Mouse (Mus musculus): Measurements from ENCODE around the gene H2al1h. TPM values are rescaled to one million over a fixed set of nuclear protein-coding genes. Genes with fewer than 3 reads are reported as not detected.
"Not testable (repeated sequence)": the region's sequence is repeated elsewhere in the genome, so short reads cannot be mapped to it uniquely, and the experiment has no call there.

Gene H2al1h
- not detected in 2 replicates for polyA plus RNA-seq (2016; fragmentation: Nextera tagmentation; extraction: Ambion mirVana)

- no CpG with 5 or more reads among the region's 6 CpGs for WGBS
- not testable (repeated sequence) for H3K36me3 ChIP-seq; H3K9me3 ChIP-seq; H3K4me1 ChIP-seq; H3K9ac ChIP-seq (replicated peaks); ATAC-seq (ENCODE audit: low FRiP score, low read depth); H3K27ac ChIP-seq (replicated peaks); H3K4me3 ChIP-seq; H3K27me3 ChIP-seq; H3K4me2 ChIP-seq (replicated peaks)
Measured at GRCm38 (mm10) chrX:11321192-11321591, at the start of gene H2al1h. Gene H2al1h, plus strand, starts transcription at chrX:11321492.

DNA sequence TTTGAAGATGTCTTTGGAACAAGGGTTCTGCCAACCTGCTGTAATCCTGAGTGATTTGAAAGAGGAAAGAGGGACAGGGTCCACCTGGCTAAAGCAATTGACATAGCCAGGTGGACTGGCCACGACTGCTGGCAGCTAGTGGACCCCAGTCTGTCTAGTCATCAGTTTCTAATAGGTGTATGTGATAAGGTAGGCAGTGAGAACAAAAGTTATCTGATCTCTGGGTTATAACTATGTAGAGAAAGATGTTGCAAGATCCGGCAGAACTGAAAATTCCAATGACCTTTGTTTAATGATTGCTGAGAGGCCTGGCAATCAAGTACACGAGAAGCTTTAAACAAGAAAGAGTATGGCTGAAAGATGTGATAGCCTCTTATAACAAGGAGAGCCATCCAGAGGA, 48.1 kb upstream of the H2al1h start:
- Histone ChIP-seq H3K27me3 (no peaks in the 10 kb centered on the region), H3K4me1 (no peaks in the 10 kb centered on the region), H3K9ac (replicated peaks) (no peak overlapping the region), H3K27ac (replicated peaks) (no peak overlapping the region), H3K4me3 (no peak overlapping the region), H3K4me2 (replicated peaks) (no peak overlapping the region), H3K9me3 (no peaks in the 10 kb centered on the region), H3K36me3 (no peaks in the 10 kb centered on the region)
- ATAC-seq (ENCODE audit: low FRiP score, low read depth), result no peak
- WGBS, result 86% methylated on average over 3 of the region's 3 CpGs

DNA sequence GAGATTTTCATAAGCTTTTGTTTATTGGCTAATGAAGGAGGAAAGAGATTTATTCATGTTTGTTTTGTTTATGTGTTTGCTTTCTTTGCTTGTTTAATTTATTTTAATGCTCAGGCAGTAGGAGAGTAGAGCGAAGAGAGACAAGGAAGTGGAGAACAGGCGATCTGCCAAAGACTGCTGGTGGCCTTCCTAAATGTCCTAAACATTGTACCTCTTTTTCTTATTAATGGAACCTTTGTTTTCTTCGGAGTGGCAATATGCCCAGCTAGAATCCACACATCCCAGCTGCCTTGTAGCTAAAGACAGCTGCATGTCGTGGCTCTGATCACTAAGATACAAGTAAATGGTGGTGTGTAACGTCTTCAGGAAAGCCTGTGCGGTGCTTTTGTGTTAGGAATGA, 44.2 kb upstream of the H2al1h start:
- Histone ChIP-seq H3K36me3 (no peaks in the 10 kb centered on the region), H3K9me3 (no peaks in the 10 kb centered on the region), H3K4me1 (no peaks in the 10 kb centered on the region), H3K9ac (replicated peaks) (no peak overlapping the region), H3K27me3 (no peaks in the 10 kb centered on the region), H3K27ac (replicated peaks) (no peak overlapping the region), H3K4me2 (replicated peaks) (no peak overlapping the region), H3K4me3 (no peak overlapping the region)
- ATAC-seq (ENCODE audit: low FRiP score, low read depth), result no peak
- 82% methylated on average over 6 of the region's 6 CpGs for WGBS

- Histone ChIP-seq H3K4me3 (no peak overlapping the region), H3K27me3 (no peaks in the 10 kb centered on the region), H3K4me2 (replicated peaks) (no peak overlapping the region), H3K4me1 (no peaks in the 10 kb centered on the region), H3K27ac (replicated peaks) (no peak overlapping the region), H3K9me3 (no peaks in the 10 kb centered on the region), H3K36me3 (no peaks in the 10 kb centered on the region), H3K9ac (replicated peaks) (no peak overlapping the region)
- 77% methylated on average over 2 of the region's 2 CpGs for WGBS
- ATAC-seq (ENCODE audit: low FRiP score, low read depth), result no peak
Measured at GRCm38 (mm10) chrX:11280741-11281140, 40.6 kb upstream of the H2al1h start.

DNA sequence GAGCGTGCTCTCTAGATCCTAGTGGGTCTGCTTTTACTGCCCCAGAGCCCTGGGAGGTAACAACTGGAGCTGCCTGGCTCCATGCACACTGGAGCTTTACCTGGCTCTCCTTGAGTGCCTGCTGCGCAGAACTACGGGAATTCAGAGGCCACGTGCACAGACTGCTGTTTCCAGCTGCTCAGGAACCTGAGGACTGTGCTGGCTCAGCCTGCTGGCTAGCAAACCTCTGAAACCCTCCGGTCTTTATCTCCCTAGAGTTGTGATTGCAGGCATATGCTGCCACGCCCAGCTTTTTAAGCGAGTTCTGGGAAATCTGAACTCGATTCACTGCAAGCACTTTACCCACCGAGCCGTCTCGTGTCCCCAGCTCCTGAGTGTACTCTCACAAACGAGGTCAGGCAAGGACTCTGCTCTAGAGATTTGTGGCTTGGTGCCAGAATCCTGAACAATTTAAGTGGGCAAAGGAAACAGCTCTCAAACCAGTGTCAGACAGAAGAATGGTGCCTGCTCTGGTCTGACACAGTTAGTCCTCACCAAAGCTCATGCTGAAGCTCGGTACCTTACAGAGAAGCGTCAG, 32.9 kb upstream of the H2al1h start:
- Histone ChIP-seq H3K36me3 (no peaks in the 10 kb centered on the region), H3K4me1 (no peaks in the 10 kb centered on the region), H3K27ac (replicated peaks) (no peak overlapping the region), H3K4me3 (no peak overlapping the region), H3K27me3 (peaks cover 16% of the 10 kb centered on the region; the same call in 1 of the 2 replicates), H3K9me3 (no peaks in the 10 kb centered on the region), H3K9ac (replicated peaks) (no peak overlapping the region), H3K4me2 (replicated peaks) (no peak overlapping the region)
- ATAC-seq (ENCODE audit: low FRiP score, low read depth), result no peak
- 82% methylated on average over 14 of the region's 14 CpGs for WGBS

DNA sequence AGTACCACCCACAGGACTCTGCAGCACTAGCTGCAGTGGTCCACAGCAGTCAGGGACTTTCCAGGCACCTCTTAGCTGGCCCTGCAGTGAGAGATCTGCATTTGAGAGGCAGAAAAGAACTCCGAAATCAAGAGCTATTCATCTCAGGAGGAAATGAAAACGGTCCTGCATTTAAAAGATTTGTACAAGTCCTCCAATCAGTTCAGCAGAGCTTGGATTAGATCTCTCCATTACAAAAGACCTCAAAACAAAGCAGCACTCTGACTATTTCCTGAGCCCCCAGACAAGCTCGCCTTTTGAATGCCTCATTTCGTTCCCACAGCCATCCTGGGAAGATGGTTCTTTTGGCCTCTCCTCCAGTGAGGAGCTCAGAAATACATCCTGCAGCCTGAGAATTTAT, 32.0 kb upstream of the H2al1h start:
- no peaks in the 10 kb centered on the region for H3K9me3 ChIP-seq
- H3K4me1 ChIP-seq, result no peaks in the 10 kb centered on the region
- no peak for ATAC-seq (ENCODE audit: low FRiP score, low read depth)
- no peak overlapping the region for H3K4me2 ChIP-seq (replicated peaks)
- H3K27me3 ChIP-seq, result peaks cover 16% of the 10 kb centered on the region; the same call in 1 of the 2 replicates
- WGBS, result 47% methylated on average over 4 of the region's 4 CpGs
- no peak overlapping the region for H3K4me3 ChIP-seq
- no peak overlapping the region for H3K27ac ChIP-seq (replicated peaks)
- no peaks in the 10 kb centered on the region for H3K36me3 ChIP-seq
- H3K9ac ChIP-seq (replicated peaks), result no peak overlapping the region

DNA sequence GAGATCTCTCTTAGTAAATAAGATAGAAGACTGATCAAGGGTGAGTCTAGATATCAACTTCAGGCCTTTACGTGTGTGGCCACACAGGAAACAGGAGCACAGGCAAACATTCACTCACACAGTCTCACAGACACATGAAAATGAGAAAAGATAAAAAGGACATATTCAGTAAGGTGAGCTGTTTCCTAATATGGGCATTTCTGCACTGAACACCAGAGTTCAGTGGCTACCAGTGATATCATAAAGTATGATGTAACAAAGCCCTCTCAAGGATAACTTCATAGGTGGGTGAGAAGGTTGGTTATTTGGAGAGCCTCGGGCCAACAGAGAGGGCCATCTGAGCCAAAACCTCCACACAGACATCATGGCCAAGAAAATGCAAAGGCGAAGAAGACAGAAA, 22.3 kb upstream of the H2al1h start, which contains the start of gene H2al1a:
H2al1a (plus strand) TSS at position 301 of the 400 bp plus-strand sequence.
- not testable (repeated sequence) for ATAC-seq (ENCODE audit: low FRiP score, low read depth); H3K36me3 ChIP-seq; H3K4me2 ChIP-seq (replicated peaks); H3K9me3 ChIP-seq; H3K9ac ChIP-seq (replicated peaks); H3K4me3 ChIP-seq; H3K27me3 ChIP-seq; H3K27ac ChIP-seq (replicated peaks); H3K4me1 ChIP-seq
- WGBS, result no CpG with 5 or more reads among the region's 3 CpGs

- not testable (repeated sequence) for H3K4me2 ChIP-seq (replicated peaks); H3K9me3 ChIP-seq; H3K9ac ChIP-seq (replicated peaks); H3K27ac ChIP-seq (replicated peaks); H3K4me3 ChIP-seq; H3K36me3 ChIP-seq; H3K27me3 ChIP-seq; ATAC-seq (ENCODE audit: low FRiP score, low read depth); H3K4me1 ChIP-seq
- WGBS, result 84% methylated on average over 1 of the region's 3 CpGs
Measured at GRCm38 (mm10) chrX:11302132-11302531, 19.2 kb upstream of the H2al1h start, which contains the start of gene H2al1b. Gene H2al1b, plus strand, starts transcription at chrX:11302432.

DNA sequence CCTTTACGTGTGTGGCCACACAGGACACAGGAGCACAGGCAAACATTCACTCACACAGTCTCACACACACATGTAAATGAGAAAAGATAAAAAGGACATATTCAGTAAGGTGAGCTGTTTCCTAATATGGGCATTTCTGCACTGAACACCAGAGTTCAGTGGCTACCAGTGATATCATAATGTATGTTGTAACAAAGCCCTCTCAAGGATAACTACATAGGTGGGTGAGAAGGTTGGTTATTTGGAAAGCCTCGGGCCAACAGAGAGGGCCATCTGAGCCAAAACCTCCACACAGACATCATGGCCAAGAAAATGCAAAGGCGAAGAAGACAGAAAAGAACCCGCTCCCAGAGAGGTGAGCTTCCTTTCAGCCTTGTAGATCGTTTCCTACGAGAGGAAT, 15.9 kb upstream of the H2al1h start, which contains the start of gene H2al1c:
H2al1c (plus strand) TSS at position 301 of the 400 bp plus-strand sequence.
- H3K9me3 ChIP-seq; H3K9ac ChIP-seq (replicated peaks); H3K4me3 ChIP-seq; H3K36me3 ChIP-seq; H3K4me1 ChIP-seq; H3K27me3 ChIP-seq; H3K27ac ChIP-seq (replicated peaks); ATAC-seq (ENCODE audit: low FRiP score, low read depth); H3K4me2 ChIP-seq (replicated peaks): not testable (repeated sequence)
- WGBS, result 82% methylated on average over 1 of the region's 6 CpGs

- not testable (repeated sequence) for H3K4me3 ChIP-seq; H3K4me1 ChIP-seq; H3K27ac ChIP-seq (replicated peaks); H3K9me3 ChIP-seq; H3K36me3 ChIP-seq; H3K9ac ChIP-seq (replicated peaks); H3K27me3 ChIP-seq; ATAC-seq (ENCODE audit: low FRiP score, low read depth); H3K4me2 ChIP-seq (replicated peaks)
- no CpG with 5 or more reads among the region's 6 CpGs for WGBS
Measured at GRCm38 (mm10) chrX:11308524-11308923, 12.8 kb upstream of the H2al1h start, which contains the start of gene H2al1d. Gene H2al1d, plus strand, starts transcription at chrX:11308824.

- H3K4me1 ChIP-seq; H3K27me3 ChIP-seq; ATAC-seq (ENCODE audit: low FRiP score, low read depth); H3K27ac ChIP-seq (replicated peaks); H3K4me2 ChIP-seq (replicated peaks); H3K36me3 ChIP-seq; H3K4me3 ChIP-seq; H3K9ac ChIP-seq (replicated peaks); H3K9me3 ChIP-seq: not testable (repeated sequence)
- no CpG with 5 or more reads among the region's 3 CpGs for WGBS
Measured at GRCm38 (mm10) chrX:11311634-11312033, 9.7 kb upstream of the H2al1h start, which contains the start of gene H2al1e. Gene H2al1e, plus strand, starts transcription at chrX:11311934.

GRCm38 (mm10) chrX:11314858-11315257, 6.4 kb upstream of the H2al1h start, which contains the start of gene H2al1f:
Gene H2al1f, plus strand, starts transcription at chrX:11315158.
- not testable (repeated sequence) for ATAC-seq (ENCODE audit: low FRiP score, low read depth); H3K9ac ChIP-seq (replicated peaks); H3K4me3 ChIP-seq; H3K4me1 ChIP-seq; H3K9me3 ChIP-seq; H3K27me3 ChIP-seq; H3K27ac ChIP-seq (replicated peaks); H3K4me2 ChIP-seq (replicated peaks); H3K36me3 ChIP-seq
- WGBS, result no CpG with 5 or more reads among the region's 6 CpGs

- H3K36me3 ChIP-seq; H3K4me1 ChIP-seq; H3K4me2 ChIP-seq (replicated peaks); ATAC-seq (ENCODE audit: low FRiP score, low read depth); H3K9me3 ChIP-seq; H3K27me3 ChIP-seq; H3K9ac ChIP-seq (replicated peaks); H3K27ac ChIP-seq (replicated peaks); H3K4me3 ChIP-seq: not testable (repeated sequence)
- WGBS, result no CpG with 5 or more reads among the region's 3 CpGs
Measured at GRCm38 (mm10) chrX:11317956-11318355, 3.3 kb upstream of the H2al1h start, which contains the start of gene H2al1g. Gene H2al1g, plus strand, starts transcription at chrX:11318256.
